Mouse (Mus musculus) adrenal gland, adult 8-10 months (tissue): ENCODE measurements around the gene Kif12. TPM values are rescaled to one million over a fixed set of nuclear protein-coding genes. Genes with fewer than 3 reads are reported as not detected.

Experiments used
- DNase-seq: peaks from one replicate; pipeline ENCODE4 v3.0.0; 2022
- total RNA-seq, 4 experiments: library from RNA; stranded (reverse); gene quantifications; 2 replicates each; pipeline ENCODE4 v1.2.4; 2022

Kif12 gene
- total RNA-seq, 4 experiments from 2014 or later: not detected

- no peak for DNase-seq
Measured at GRCm38 (mm10) chr4:63158192-63158591, 13.7 kb downstream of the Kif12 start.

DNA sequence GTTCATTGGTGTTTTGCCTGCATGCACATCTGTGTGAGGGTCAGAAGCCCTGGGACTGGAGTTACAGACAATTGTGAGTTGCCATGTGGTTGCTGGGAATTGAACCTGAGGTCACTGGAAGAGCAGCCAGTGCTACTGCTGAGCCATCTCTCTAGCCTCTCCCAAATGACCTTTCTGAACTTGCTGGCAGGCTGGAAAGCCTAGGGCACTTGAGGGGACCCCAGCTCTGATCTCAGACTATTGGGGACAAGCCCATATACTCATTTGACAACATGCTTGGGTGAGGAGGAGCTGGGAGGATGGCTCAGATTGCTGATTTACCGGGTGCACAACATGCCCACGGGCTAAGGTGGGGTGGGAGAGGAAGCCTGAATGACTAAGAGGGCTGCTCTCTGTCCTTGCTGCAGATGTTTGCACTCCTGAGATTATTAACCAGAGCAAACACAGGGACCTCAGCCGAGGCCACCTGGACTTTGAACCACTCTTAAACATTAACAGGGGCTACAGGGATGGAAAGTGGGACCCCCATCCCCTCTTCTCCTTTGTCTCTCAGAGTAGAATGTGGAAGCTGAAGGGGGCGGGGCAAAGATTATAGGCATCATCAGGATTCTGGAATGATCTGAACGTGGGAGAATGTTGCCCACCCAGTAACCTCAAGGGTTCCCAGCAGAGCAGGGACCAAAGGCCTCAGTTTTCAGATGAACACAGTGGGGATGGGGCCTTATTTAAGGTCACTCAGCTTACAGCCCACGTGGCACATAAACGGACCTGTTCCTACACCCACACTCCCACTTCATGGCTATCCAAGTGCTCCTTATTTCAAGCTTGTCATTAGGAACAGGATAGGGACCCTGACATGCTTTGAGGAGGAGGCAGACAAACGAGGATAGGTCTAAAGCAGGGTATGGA lies 15.0 kb downstream of the Kif12 start:
- no peak for DNase-seq

GRCm38 (mm10) chr4:63155596-63155995 lies 16.3 kb downstream of the Kif12 start:
- no peak for DNase-seq

- no peak for DNase-seq
Measured at GRCm38 (mm10) chr4:63154699-63155098, 17.2 kb downstream of the Kif12 start, which contains the start of gene Ambp. Ambp (minus strand) TSS chr4:63154799.

DNA sequence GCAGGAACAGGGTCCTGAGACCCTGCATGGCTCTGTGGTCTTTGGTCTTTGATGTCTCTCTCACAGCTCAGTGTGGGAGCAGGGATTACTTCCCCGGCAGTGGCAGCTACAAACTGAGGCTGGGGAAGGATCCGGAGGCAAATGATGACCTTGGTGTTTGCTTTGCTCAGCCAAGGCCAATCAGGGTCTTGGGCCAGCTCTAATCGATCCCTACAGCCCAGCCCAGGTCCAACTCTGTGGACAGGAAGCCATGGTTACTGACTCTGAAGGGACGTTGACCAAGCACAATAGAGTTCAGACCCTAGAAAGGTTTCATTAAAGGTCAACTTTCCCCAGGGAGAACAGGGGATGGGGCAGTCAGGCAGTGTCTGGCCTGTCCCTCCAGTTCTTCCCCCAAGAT lies 17.9 kb downstream of the Kif12 start:
- DNase-seq: no peak

- no peak for DNase-seq
Measured at GRCm38 (mm10) chr4:63151127-63151526, 20.8 kb downstream of the Kif12 start.

GRCm38 (mm10) chr4:63147268-63147667 lies 24.7 kb downstream of the Kif12 start:
- DNase-seq: no peak

DNA sequence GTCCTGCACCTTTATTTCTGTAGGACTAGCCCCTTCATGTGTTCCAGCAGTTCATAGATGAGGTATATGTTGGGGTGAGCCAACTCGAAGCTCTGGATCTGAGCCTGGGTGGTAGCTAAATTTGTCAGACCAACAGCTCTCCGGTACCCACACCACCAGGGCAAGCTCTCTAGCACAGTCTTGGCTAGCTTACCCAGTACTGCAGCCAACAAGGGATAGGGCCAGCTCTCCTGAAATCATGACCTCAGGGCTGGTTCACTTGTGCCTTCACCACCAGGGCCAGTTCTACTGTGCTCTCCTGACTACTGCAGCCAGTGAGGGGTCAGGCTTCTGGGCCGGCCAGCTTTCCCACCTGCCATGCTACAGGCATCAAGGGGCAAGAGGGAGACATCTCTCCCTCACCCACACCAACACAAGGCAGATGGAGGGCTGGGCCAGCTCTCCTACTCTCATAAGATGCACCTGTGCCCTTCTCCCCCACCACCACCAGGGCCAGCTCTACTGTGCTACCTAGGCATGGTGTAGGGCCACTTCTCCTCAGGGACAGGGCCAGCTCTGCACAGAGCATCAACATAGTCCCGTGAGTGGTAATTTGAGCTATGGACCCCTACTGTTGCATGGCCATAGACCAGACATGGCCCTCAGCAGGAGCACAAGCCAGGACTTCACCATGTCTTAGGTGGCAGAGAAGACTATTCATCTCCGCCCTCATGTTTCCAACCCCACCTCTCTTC lies 41.9 kb downstream of the Kif12 start:
- no peak for DNase-seq

GRCm38 (mm10) chr4:63124861-63125466 lies 47.0 kb downstream of the Kif12 start:
- no peak for DNase-seq

- peak; percentile 45 for DNase-seq
Measured at GRCm38 (mm10) chr4:63118639-63119437, 53.1 kb downstream of the Kif12 start.

Other genes starting within 250 kb of the Kif12 start
- gene Zfp618, start 206.6 kb downstream of the Kif12 start, total RNA-seq: 10 to 100 TPM in 1 of 4 experiments, 1 to 10 TPM in 3; 3.9 to 11.0 (median 6.3) TPM
- under 1 TPM in 3 of 4 experiments, not detected in 1; 0.28 to 0.83 (median 0.38) TPM for gene Ambp, start 17.3 kb downstream of the Kif12 start, total RNA-seq
- 10 to 100 TPM in 3 of 4 experiments, 1 to 10 TPM in 1; 9.8 to 32.3 (median 22.5) TPM for gene Col27a1, start 41.9 kb upstream of the Kif12 start, total RNA-seq
- gene Orm1, start 172.4 kb upstream of the Kif12 start, total RNA-seq: 10 to 100 TPM; 18.5 to 49.4 (median 27.4) TPM
- gene Orm3, start 184.0 kb upstream of the Kif12 start, total RNA-seq: 10 to 100 TPM in 1 of 4 experiments, 1 to 10 TPM in 3; 6.4 to 14.0 (median 8.7) TPM
- 1 to 10 TPM in 3 of 4 experiments, under 1 TPM in 1; 0.74 to 4.3 (median 2.8) TPM for gene Orm2, start 190.3 kb upstream of the Kif12 start, total RNA-seq
- 1 to 10 TPM; 4.4 to 9.9 (median 7.0) TPM for gene Akna, start 231.2 kb upstream of the Kif12 start, total RNA-seq